Mouse (Mus musculus): ENCODE results near the gene Tmem167. TPM values are rescaled to one million over a fixed set of nuclear protein-coding genes. Genes with fewer than 3 reads are reported as not detected.
A peak's percentile ranks its signal among the peaks of the same experiment; 100 is the strongest.
"Not testable (repeated sequence)": the region's sequence is repeated elsewhere in the genome, so short reads cannot be mapped to it uniquely, and the experiment has no call there.

Tmem167 gene
- 10.9 and 15.1 TPM in 2 replicates for total RNA-seq (2015; ENCODE audit: low replicate concordance)
- 10.1 and 12.7 TPM in 2 replicates for total RNA-seq (2017; ENCODE audit: low replicate concordance)

DNA sequence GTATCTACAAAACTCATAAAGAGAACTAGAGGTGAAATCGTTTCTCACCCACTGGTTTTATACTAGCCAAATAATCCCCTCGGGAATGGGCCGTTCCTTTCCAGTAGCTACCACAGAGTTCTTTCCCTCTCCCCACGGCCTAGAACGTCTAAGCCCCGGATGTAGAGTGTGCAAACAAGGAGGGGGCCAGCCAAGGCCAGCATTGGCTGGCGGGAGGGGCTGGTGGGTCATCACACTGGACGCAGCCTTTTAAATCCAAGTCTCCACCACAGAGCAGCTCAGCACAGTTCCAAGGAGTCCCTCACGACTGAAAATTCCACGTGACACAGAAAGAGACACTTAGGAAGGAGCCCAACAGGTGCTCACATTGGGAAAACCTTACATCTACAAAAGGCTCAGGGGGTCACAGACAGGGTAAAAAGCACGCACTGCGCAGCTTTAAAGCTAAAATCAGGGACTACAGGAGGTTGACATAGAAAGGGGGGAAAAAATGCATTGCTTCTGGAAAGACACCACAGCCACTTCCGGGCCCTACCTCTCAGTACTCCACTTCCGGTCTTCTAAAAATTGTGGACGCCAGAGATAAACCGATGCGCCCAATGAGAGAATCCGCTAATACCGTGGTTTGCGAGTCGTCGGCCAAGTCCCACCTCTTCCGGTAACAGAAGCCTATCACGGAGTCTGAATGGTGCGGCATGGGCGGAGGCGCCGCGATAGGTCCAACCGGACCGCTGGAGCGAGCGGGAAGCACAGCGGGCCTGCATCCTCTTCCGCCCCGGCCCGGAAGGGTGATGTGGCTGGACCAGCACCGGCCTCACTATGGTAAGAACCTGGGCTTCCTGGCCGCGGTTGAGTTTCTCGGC, at the start of gene Tmem167, which contains the start of gene Xrcc4:
Gene Tmem167, plus strand, starts transcription at position 162 of the 863 bp plus-strand sequence.
Gene Xrcc4, minus strand, starts transcription at position 647 of the 863 bp plus-strand sequence.
- ATAC-seq (replicated peaks; ENCODE audit: low FRiP score, poor library complexity, severe bottlenecking) = peak; percentile 100

DNA sequence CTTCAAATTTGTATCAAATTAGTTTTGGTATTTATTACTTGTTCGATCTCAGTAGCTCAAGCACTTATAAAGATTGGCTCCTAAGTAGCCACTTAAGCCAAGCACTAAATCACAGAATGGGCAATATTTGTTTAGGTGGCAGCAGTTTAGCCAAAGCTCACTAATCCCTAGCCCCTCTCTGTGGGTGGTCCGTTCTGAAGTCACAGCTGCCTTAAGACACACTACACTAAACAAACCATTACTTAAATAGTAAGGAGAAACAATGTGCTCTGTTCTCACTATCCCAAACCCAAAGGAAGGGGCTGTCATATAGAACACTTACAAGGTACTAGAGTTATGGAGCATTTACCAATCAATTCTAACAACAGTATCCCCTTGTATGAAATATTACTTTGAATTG, 49.3 kb upstream of the Tmem167 start:
- ATAC-seq (replicated peaks; ENCODE audit: low FRiP score, poor library complexity, severe bottlenecking) = no peak

DNA sequence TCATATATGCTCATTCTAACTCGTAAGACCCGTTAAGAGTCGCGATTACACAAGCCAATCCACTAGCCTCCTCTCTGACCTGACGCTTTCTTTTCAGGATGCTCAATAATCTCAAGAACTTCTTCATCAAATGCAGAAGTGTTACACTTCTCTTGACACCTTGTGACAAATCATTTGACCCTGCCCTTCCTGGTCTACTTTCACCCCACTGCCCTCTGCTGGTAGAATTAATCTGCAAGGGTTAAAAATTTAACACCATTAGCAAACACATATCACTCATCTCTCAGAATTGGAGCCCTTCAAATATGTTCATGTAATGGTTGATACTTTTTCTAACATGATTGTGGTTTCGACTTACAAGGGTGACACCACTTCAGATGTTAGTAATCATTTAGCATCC, 37.2 kb upstream of the Tmem167 start:
- ATAC-seq (replicated peaks; ENCODE audit: low FRiP score, poor library complexity, severe bottlenecking) = no peak

GRCm38 (mm10) chr13:90052408-90052807, 36.5 kb upstream of the Tmem167 start:
- ATAC-seq (replicated peaks; ENCODE audit: low FRiP score, poor library complexity, severe bottlenecking) = no peak

GRCm38 (mm10) chr13:90061877-90062276, 27.0 kb upstream of the Tmem167 start:
- no peak for ATAC-seq (replicated peaks; ENCODE audit: low FRiP score, poor library complexity, severe bottlenecking)

DNA sequence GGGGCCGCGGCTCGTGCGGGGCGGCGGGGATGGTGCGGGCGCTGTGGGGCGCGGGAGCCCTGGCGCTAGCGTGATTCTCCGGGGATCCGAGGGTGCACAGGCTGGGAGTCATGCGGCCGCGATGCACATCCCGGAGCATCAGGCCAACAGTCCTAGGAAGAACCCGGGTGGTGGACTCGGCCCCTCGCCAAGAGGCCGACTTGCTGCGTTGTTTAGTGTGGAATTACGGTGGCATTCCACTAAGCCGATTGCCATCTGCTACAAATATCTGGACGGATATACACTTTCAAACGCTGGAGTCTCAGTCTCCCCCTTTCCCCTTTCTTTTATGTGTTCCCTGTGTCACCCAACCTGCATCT, 881 bp downstream of the Tmem167 start:
- no peak for ATAC-seq (replicated peaks; ENCODE audit: low FRiP score, poor library complexity, severe bottlenecking)

DNA sequence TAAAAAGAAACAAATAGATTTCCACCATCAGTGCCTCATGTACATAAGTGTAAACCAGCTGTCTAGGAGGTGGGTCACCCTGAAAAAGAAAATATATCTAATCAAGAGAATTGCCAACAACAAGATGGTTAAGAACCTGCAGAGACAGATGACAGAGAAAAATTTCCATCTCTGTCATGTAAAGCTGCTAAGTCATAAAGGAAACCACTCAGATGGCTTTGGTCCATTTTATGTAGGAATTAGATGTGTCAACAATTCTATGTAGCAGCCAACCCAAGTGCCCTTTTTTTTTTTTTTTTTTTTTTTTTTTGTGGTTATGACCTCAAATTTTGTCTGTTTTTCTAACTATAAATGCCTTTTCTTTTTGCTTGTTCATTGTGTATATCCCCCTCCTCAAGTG, 12.6 kb downstream of the Tmem167 start:
- no peak for ATAC-seq (replicated peaks; ENCODE audit: low FRiP score, poor library complexity, severe bottlenecking)

DNA sequence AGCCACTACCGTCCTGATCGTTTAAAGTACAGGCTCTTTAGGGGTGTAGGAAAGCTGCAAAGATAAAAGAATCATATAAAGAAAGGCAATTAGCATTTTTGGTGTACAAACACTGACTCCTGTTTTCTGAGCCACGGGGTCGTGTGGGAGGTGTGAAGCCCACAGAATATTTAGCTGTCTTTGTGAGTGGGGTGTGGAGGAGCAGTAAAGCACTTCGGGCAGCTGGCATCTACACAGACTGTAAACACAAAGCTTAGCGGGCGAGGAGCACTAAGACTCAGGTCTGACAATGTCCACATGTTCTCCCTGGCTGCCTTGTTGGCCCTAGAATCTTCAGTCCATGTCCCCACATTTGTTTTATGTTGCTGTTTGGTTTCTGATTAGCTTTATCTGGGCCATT, 17.2 kb downstream of the Tmem167 start:
- no peak for ATAC-seq (replicated peaks; ENCODE audit: low FRiP score, poor library complexity, severe bottlenecking)

DNA sequence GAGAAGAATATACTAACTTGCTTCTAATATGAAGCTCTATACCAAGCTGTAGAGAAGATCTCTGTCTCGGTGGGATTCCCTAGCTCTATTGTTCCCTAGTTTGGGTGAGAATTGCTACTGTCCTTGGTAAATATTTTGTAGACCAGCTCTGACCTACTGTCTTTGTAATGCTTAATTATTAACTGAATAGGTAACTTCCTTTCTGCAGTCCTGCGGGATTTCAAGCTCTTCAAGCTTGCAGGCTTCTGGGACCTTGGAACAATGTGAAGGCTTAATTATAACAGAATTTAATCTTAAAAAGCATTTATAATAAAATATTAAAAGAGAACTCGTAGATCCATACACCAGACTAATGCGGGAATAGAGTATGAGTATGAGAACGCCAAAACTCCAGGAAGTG, 19.8 kb downstream of the Tmem167 start:
- ATAC-seq (replicated peaks; ENCODE audit: low FRiP score, poor library complexity, severe bottlenecking) = not testable (repeated sequence)

DNA sequence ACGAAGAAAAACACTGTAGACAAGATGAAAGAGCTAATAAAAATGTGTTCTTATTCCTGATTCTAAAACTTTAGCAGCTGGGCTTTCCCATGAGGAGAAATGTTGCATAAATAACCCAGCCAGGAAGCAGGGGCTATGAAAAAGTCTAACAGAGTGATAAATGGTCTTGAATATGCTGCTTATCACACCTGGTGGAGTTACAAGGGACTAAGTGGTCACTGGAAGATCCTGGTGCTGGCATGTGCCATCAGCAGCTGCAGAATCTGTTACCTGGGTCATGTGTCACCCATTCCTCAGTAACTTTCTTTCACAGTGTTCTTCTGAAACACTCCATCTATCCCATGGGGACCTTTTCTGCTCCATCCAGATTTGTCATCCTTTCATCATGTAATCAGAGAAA, 22.8 kb downstream of the Tmem167 start:
- ATAC-seq (replicated peaks; ENCODE audit: low FRiP score, poor library complexity, severe bottlenecking) = no peak

GRCm38 (mm10) chr13:90136156-90136910, 47.4 kb downstream of the Tmem167 start:
- no peak for ATAC-seq (replicated peaks; ENCODE audit: low FRiP score, poor library complexity, severe bottlenecking)

DNA sequence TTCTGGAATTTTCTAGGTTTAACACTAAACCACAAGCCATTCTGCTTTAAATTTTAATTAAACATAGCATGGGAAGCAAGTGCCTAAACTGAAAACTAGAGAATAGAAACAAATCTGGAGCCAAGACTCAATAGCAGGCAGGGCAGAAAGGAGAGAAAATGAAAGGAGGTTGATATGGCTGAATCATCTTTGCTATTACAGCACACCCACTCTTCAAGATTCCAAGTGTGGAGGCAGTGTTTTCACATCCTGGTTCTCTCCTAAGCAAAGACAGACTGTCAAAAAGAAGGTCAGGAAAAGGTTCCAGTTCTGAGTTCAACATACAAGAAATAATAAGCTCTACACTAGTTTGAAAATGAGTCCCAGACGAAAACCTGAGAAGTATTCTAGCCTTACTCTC, 52.8 kb downstream of the Tmem167 start:
- ATAC-seq (replicated peaks; ENCODE audit: low FRiP score, poor library complexity, severe bottlenecking) = no peak

DNA sequence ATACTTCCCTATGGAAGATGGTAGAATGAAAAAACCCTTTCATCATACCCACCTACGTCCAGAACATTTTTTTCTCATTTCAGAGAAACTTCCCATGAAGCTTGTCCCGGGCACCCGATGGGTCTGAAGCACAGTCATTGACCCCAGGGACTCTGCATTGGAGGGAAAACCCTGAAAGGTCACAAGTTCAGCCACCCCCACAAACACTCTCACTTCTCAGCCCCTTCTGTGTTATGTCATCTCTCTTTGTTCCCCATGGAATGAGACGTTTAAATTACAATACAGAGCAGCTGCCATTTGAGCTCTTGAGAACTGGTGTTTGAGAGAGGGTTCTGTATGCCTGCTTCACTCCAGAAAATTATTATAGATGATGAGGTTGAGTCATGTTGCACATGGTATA, 54.3 kb downstream of the Tmem167 start:
- ATAC-seq (replicated peaks; ENCODE audit: low FRiP score, poor library complexity, severe bottlenecking) = no peak

- no peak for ATAC-seq (replicated peaks; ENCODE audit: low FRiP score, poor library complexity, severe bottlenecking)
Observed at GRCm38 (mm10) chr13:90151881-90152280, 63.0 kb downstream of the Tmem167 start.

DNA sequence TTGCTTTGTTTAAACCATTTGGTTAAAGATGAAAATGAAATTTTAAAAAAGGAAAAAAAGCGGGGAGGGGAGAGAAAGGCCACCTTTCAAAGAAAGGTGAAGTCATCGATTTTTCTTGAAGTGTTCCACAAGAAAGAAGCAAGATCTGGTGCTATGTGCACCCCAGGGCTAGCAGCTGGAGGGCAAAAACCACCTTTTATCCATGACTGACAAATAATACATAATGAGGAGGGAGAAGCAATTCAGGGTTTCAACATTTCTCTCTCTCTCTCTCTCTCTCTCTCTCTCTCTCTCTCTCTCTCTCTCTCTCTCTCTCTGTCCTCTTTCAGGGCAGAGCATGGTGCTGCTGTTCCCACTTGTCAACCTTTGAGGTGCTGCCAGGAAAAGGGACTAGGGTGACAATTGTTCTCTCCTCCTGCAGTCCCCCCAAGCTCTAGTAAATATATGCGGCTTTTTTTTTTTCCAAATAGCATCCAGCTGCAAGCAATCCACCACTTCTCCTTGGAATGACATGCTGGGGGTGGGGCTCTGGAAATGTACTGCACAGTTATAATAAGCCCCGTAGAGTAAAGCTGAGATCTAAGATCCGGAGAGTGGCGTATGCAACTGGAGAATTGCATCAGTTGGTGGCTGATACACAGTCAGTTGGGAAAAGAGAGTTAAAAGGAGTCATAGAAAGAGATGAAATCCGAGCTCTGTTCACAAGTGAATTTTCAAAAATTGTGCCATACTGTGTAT, 63.8 kb downstream of the Tmem167 start:
- ATAC-seq (replicated peaks; ENCODE audit: low FRiP score, poor library complexity, severe bottlenecking) = no peak

GRCm38 (mm10) chr13:90164147-90164546, 75.2 kb downstream of the Tmem167 start:
- no peak for ATAC-seq (replicated peaks; ENCODE audit: low FRiP score, poor library complexity, severe bottlenecking)

DNA sequence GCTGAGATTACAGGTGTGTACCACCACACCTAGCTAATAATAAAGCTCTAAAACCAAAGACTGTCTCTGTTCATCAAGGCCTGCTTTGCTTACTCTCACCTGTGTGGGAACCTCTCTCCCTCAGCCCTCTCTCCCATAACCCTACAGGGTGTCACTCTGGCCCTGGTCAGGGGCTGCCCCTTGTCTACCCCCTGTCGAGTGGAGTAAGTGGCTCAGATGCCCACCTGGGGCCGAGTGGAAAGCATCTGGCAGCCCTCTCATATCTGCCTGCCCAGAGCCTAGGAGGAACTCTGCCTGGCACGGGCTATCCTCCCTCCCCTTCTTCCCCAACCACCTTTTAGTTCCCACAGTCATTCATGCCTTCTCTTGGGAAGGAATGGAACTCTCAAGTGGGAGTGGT, 78.1 kb downstream of the Tmem167 start:
- ATAC-seq (replicated peaks; ENCODE audit: low FRiP score, poor library complexity, severe bottlenecking) = no peak

- ATAC-seq (replicated peaks; ENCODE audit: low FRiP score, poor library complexity, severe bottlenecking) = no peak
Observed at GRCm38 (mm10) chr13:90170100-90170781, 81.3 kb downstream of the Tmem167 start.

- no peak for ATAC-seq (replicated peaks; ENCODE audit: low FRiP score, poor library complexity, severe bottlenecking)
Observed at GRCm38 (mm10) chr13:90170782-90171179, 81.9 kb downstream of the Tmem167 start.

DNA sequence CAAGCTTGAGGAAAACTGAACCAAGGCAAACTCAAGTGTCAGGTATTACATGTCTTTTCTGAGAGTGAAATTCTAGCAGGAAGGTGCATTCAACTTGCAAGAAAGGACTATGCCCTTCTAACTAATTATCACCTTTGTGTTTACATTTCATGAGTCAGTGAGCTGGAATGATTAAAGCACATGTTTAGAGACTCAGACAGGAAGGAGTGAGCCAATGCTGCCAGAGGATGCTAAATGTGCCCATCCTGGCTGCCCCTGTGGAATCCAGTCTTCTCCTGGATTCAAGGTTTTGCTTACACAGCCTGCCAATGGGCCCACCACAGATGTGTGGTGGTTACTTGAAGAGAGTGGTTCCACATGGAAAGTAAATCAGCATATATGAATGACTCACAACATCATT, 82.5 kb downstream of the Tmem167 start:
- ATAC-seq (replicated peaks; ENCODE audit: low FRiP score, poor library complexity, severe bottlenecking) = no peak

Measured in erythroid progenitor cell, adult 5-6 weeks (primary cell).